Mouse (Mus musculus) embryonic facial prominence, embryonic 11.5 days (tissue): Measurements from ENCODE around the gene Col11a2. TPM values are rescaled to one million over a fixed set of nuclear protein-coding genes. Genes with fewer than 3 reads are reported as not detected.
A peak's percentile ranks its signal among the peaks of the same experiment; 100 is the strongest.

Experiments
- microRNA counts: library from miRNA; unstranded; fragments of <30 nt; microRNA quantifications from one replicate; lab custom pipeline; 2016
- microRNA-seq: library from miRNA; unstranded; fragments of <30 nt; microRNA quantifications from one replicate; pipeline ENCODE4, GENCODE M21; 2016; ENCODE audit warnings: borderline number of aligned reads
- polyA plus RNA-seq: library from polyadenylated mRNA; unstranded; fragments of >200 nt; fragmentation: Nextera tagmentation; extraction: Ambion mirVana; gene quantifications from 2 replicates; pipeline ENCODE4 v1.2.1, GENCODE M21; 2014

Gene Col11a2
- polyA plus RNA-seq, 1 experiment from 2014 or later: 0.70 TPM

MicroRNAs within 50 kb of the gene (microRNA counts, 519-probe panel; counts per million panel counts)
- microRNA mmu-miR-219 (lab: Ali Mortazavi, UCI): 2,873 counts per million, percentile 35 among the panel's probes with 10 or more counts

Small RNA genes within 50 kb of the gene (microRNA-seq; reads per million reads assigned to microRNA genes)
- not detected for gene Mir219a-1
- gene Mir219c: not detected

Other genes starting within 250 kb of the Col11a2 start
- gene Kank3, start 228.9 kb upstream of the Col11a2 start, polyA plus RNA-seq: 18.2 and 25.1 TPM in 2 replicates
- 824 and 897 TPM in 2 replicates for gene Rps28, start 214.9 kb upstream of the Col11a2 start, polyA plus RNA-seq
- 392 and 414 TPM in 2 replicates for gene Ndufa7, start 214.9 kb upstream of the Col11a2 start, polyA plus RNA-seq
- gene Cd320, start 196.3 kb upstream of the Col11a2 start, polyA plus RNA-seq: 76.2 and 80.9 TPM in 2 replicates
- not detected in 2 replicates for gene Gm7029, start 165.6 kb upstream of the Col11a2 start, polyA plus RNA-seq
- 9.4 and 13.4 TPM in 2 replicates for gene Kifc1, start 148.8 kb upstream of the Col11a2 start, polyA plus RNA-seq
- gene Platr17, start 134.3 kb upstream of the Col11a2 start, polyA plus RNA-seq: 0.36 TPM in 2 replicates
- 55.0 and 59.9 TPM in 2 replicates for gene Daxx, start 130.0 kb upstream of the Col11a2 start, polyA plus RNA-seq
- gene Tapbp, start 123.5 kb upstream of the Col11a2 start, polyA plus RNA-seq: 11.3 and 12.8 TPM in 2 replicates
- gene Zbtb22, start 123.5 kb upstream of the Col11a2 start, polyA plus RNA-seq: 7.3 and 8.4 TPM in 2 replicates
- gene Rgl2, start 109.9 kb upstream of the Col11a2 start, polyA plus RNA-seq: 26.0 and 26.3 TPM in 2 replicates
- 202 and 211 TPM in 2 replicates for gene Pfdn6, start 99.1 kb upstream of the Col11a2 start, polyA plus RNA-seq
- gene Wdr46, start 98.8 kb upstream of the Col11a2 start, polyA plus RNA-seq: 25.2 and 28.6 TPM in 2 replicates
- gene B3galt4, start 87.9 kb upstream of the Col11a2 start, polyA plus RNA-seq: 2.9 and 3.2 TPM in 2 replicates
- gene Vps52, start 83.6 kb upstream of the Col11a2 start, polyA plus RNA-seq: 26.9 and 27.7 TPM in 2 replicates
- 1,395 and 1,560 TPM in 2 replicates for gene Rps18, start 83.4 kb upstream of the Col11a2 start, polyA plus RNA-seq
- 7.5 and 7.6 TPM in 2 replicates for gene H2-K1, start 39.1 kb upstream of the Col11a2 start, polyA plus RNA-seq
- gene Ring1, start 14.8 kb upstream of the Col11a2 start, polyA plus RNA-seq: 3.8 and 6.6 TPM in 2 replicates
- 43.0 and 46.3 TPM in 2 replicates for gene H2-Ke6, start 11.4 kb upstream of the Col11a2 start, polyA plus RNA-seq
- gene Slc39a7, start 7.8 kb upstream of the Col11a2 start, polyA plus RNA-seq: 72.1 and 78.3 TPM in 2 replicates
- 14.9 and 15.8 TPM in 2 replicates for gene Rxrb, start 7.6 kb upstream of the Col11a2 start, polyA plus RNA-seq
- 0.20 and 0.26 TPM in 2 replicates for gene H2-Oa, start 52.9 kb downstream of the Col11a2 start, polyA plus RNA-seq
- 9.4 and 9.7 TPM in 2 replicates for gene H2-DMa, start 80.1 kb downstream of the Col11a2 start, polyA plus RNA-seq
- 95.9 and 114 TPM in 2 replicates for gene Brd2, start 83.2 kb downstream of the Col11a2 start, polyA plus RNA-seq
- gene H2-DMb2, start 103.9 kb downstream of the Col11a2 start, polyA plus RNA-seq: not detected in 2 replicates
- 1.3 and 1.4 TPM in 2 replicates for gene H2-DMb1, start 113.6 kb downstream of the Col11a2 start, polyA plus RNA-seq
- 2.3 and 2.6 TPM in 2 replicates for gene Tap1, start 148.1 kb downstream of the Col11a2 start, polyA plus RNA-seq
- gene Psmb9, start 148.3 kb downstream of the Col11a2 start, polyA plus RNA-seq: 0.67 and 1.1 TPM in 2 replicates
- gene Psmb8, start 158.3 kb downstream of the Col11a2 start, polyA plus RNA-seq: 1.7 and 2.1 TPM in 2 replicates
- 0.77 and 1.2 TPM in 2 replicates for gene Tap2, start 164.1 kb downstream of the Col11a2 start, polyA plus RNA-seq
- not detected in 2 replicates for gene H2-Ob, start 199.5 kb downstream of the Col11a2 start, polyA plus RNA-seq
- gene H2-Ab1, start 218.3 kb downstream of the Col11a2 start, polyA plus RNA-seq: 3.5 and 3.8 TPM in 2 replicates
- not detected in 2 replicates for gene H2-Aa, start 248.4 kb downstream of the Col11a2 start, polyA plus RNA-seq